Mouse (Mus musculus) adrenal gland (tissue): ENCODE measurements at regions not wholly inside any gene's neighbourhood (a gene's known extent, or its start where the extent isn't known, plus 50 kb on each side); places are given as distances from the start of the nearest gene placed in this dataset.

Experiments
- intact Hi-C: fragments of 180-260 bp; cut with DNase I; formaldehyde crosslinking; loops from one replicate; pipeline ENCODE4 v1.15.1; 2025

GRCm38 (mm10) chr8:6227901-6228300 is 1122.8 kb upstream of the Slc10a2 start:
- intact Hi-C loops = no loop called here

GRCm38 (mm10) chr8:6225194-6225593 is 1120.0 kb upstream of the Slc10a2 start:
- intact Hi-C loops = no loop called here

- intact Hi-C loops = no loop called here
Observed at GRCm38 (mm10) chr8:6207617-6208349, 1102.6 kb upstream of the Slc10a2 start.

GRCm38 (mm10) chr8:6204051-6204745 is 1099.0 kb upstream of the Slc10a2 start:
- intact Hi-C loops = no loop called here

GRCm38 (mm10) chr8:6191431-6191830 is 1086.3 kb upstream of the Slc10a2 start:
- intact Hi-C loops = no loop called here

GRCm38 (mm10) chr8:6188422-6188821 is 1083.3 kb upstream of the Slc10a2 start:
- intact Hi-C loops = no loop called here

GRCm38 (mm10) chr8:6186561-6186960 is 1081.4 kb upstream of the Slc10a2 start:
- intact Hi-C loops = no loop called here

- intact Hi-C loops = no loop called here
Observed at GRCm38 (mm10) chr8:6179602-6180001, 1074.5 kb upstream of the Slc10a2 start.

GRCm38 (mm10) chr8:6166433-6166832 is 1061.3 kb upstream of the Slc10a2 start:
- intact Hi-C loops = no loop called here

- intact Hi-C loops = no loop called here
Observed at GRCm38 (mm10) chr8:6165230-6165629, 1060.1 kb upstream of the Slc10a2 start.

- intact Hi-C loops = no loop called here
Observed at GRCm38 (mm10) chr8:6164758-6165157, 1059.6 kb upstream of the Slc10a2 start.

- intact Hi-C loops = no loop called here
Observed at GRCm38 (mm10) chr8:6144588-6144987, 1039.4 kb upstream of the Slc10a2 start.

GRCm38 (mm10) chr8:6140090-6140489 is 1034.9 kb upstream of the Slc10a2 start:
- intact Hi-C loops = no loop called here

GRCm38 (mm10) chr8:6139171-6139570 is 1034.0 kb upstream of the Slc10a2 start:
- intact Hi-C loops = no loop called here

- intact Hi-C loops = no loop called here
Observed at GRCm38 (mm10) chr8:6132243-6132751, 1027.1 kb upstream of the Slc10a2 start.

GRCm38 (mm10) chr8:6125265-6125664 is 1020.1 kb upstream of the Slc10a2 start:
- intact Hi-C loops = no loop called here

GRCm38 (mm10) chr8:6119506-6119905 is 1014.4 kb upstream of the Slc10a2 start:
- intact Hi-C loops = no loop called here

GRCm38 (mm10) chr8:6111351-6111750 is 1006.2 kb upstream of the Slc10a2 start:
- intact Hi-C loops = no loop called here

GRCm38 (mm10) chr8:6090028-6090427 is 984.9 kb upstream of the Slc10a2 start:
- intact Hi-C loops = no loop called here

- intact Hi-C loops = no loop called here
Observed at GRCm38 (mm10) chr8:6043939-6044577, 938.9 kb upstream of the Slc10a2 start.

GRCm38 (mm10) chr8:6012206-6012605 is 907.1 kb upstream of the Slc10a2 start:
- intact Hi-C loops = no loop called here

GRCm38 (mm10) chr8:6011182-6011581 is 906.0 kb upstream of the Slc10a2 start:
- intact Hi-C loops = no loop called here
